Mouse (Mus musculus) megakaryocyte, adult 5-6 weeks (primary cell): ENCODE measurements at regions not wholly inside any gene's neighbourhood (a gene's known extent, or its start where the extent isn't known, plus 50 kb on each side); places are given as distances from the start of the nearest gene placed in this dataset.

Experiments
- ATAC-seq: 2 replicates; pipeline ENCODE4 v1.8.0; 2016; ENCODE audit warnings: mild to moderate bottlenecking, inconsistent platforms; ENCODE audit not compliant: poor library complexity, severe bottlenecking

GRCm38 (mm10) chr13:52013182-52013581 lies 166.7 kb downstream of the Gadd45g start:
- ATAC-seq = no peak

GRCm38 (mm10) chr13:52013757-52014156 lies 167.3 kb downstream of the Gadd45g start:
- ATAC-seq = no peak

GRCm38 (mm10) chr13:52014566-52014965 lies 168.1 kb downstream of the Gadd45g start:
- ATAC-seq = no peak

GRCm38 (mm10) chr13:52015066-52015465 lies 168.6 kb downstream of the Gadd45g start:
- no peak for ATAC-seq

- no peak for ATAC-seq
Observed at GRCm38 (mm10) chr13:52015496-52015895, 169.0 kb downstream of the Gadd45g start.

- ATAC-seq = no peak
Observed at GRCm38 (mm10) chr13:52017598-52018190, 171.2 kb downstream of the Gadd45g start.

GRCm38 (mm10) chr13:52019647-52020046 lies 173.2 kb downstream of the Gadd45g start:
- no peak for ATAC-seq

- ATAC-seq = no peak
Observed at GRCm38 (mm10) chr13:52021150-52021549, 174.7 kb downstream of the Gadd45g start.

- ATAC-seq = no peak
Observed at GRCm38 (mm10) chr13:52021828-52022227, 175.3 kb downstream of the Gadd45g start.

- ATAC-seq = no peak
Observed at GRCm38 (mm10) chr13:52022529-52022928, 176.1 kb downstream of the Gadd45g start.

GRCm38 (mm10) chr13:52024349-52024748 lies 177.9 kb downstream of the Gadd45g start:
- ATAC-seq = peak; percentile 32; the same call in 1 of the 2 replicates

GRCm38 (mm10) chr13:52024832-52025481 lies 178.5 kb downstream of the Gadd45g start:
- ATAC-seq = peak; percentile 49

- ATAC-seq = no peak
Observed at GRCm38 (mm10) chr13:52025482-52025848, 179.0 kb downstream of the Gadd45g start.

GRCm38 (mm10) chr13:52026291-52026690 lies 179.8 kb downstream of the Gadd45g start:
- ATAC-seq = 0 out of 2 replicates have a peak, but pooled peaks have one; percentile 31

- no peak for ATAC-seq
Observed at GRCm38 (mm10) chr13:52029868-52030422, 183.5 kb downstream of the Gadd45g start.

GRCm38 (mm10) chr13:52031465-52031864 lies 185.0 kb downstream of the Gadd45g start:
- ATAC-seq = peak; percentile 78

- peak; percentile 65 for ATAC-seq
Observed at GRCm38 (mm10) chr13:52035731-52036130, 189.3 kb downstream of the Gadd45g start.

GRCm38 (mm10) chr13:52036351-52036750 lies 189.9 kb downstream of the Gadd45g start:
- ATAC-seq = no peak

- no peak for ATAC-seq
Observed at GRCm38 (mm10) chr13:52037218-52037617, 190.7 kb downstream of the Gadd45g start.

GRCm38 (mm10) chr13:52041467-52042421 lies 195.3 kb downstream of the Gadd45g start:
- ATAC-seq = peak; percentile 68

- no peak for ATAC-seq
Observed at GRCm38 (mm10) chr13:52042867-52043266, 196.4 kb downstream of the Gadd45g start.
